Mouse (Mus musculus) kidney, embryonic 16.5 days (tissue): ENCODE results near the gene Slc7a10. TPM values are rescaled to one million over a fixed set of nuclear protein-coding genes. Genes with fewer than 3 reads are reported as not detected.

ENCODE experiments used
- ATAC-seq: fragments of 200-750 bp; cut with Nextera tagmentation; 2 replicates; pipeline ENCODE4 v1.8.0; 2017; ENCODE audit warnings: moderate TSS enrichment; ENCODE audit not compliant: low FRiP score, low TSS enrichment
- H3K27ac ChIP-seq: fragments of 300-500 bp; sonication (generic); 2 replicates; pipeline ENCODE4 v1.5.1; 2014; ENCODE audit warnings: low read length
- H3K27me3 ChIP-seq: fragments of 300-500 bp; sonication (generic); 2 replicates; pipeline ENCODE4 v1.6.1; 2014; ENCODE audit warnings: low read length, control low read depth, mixed read lengths; ENCODE audit not compliant: insufficient read depth
- H3K36me3 ChIP-seq: fragments of 300-500 bp; sonication (generic); 2 replicates; pipeline ENCODE4 v1.6.1; 2014; ENCODE audit warnings: low read length, control low read depth, mixed read lengths; ENCODE audit not compliant: insufficient read depth
- H3K4me1 ChIP-seq: fragments of 300-500 bp; sonication (generic); 2 replicates; pipeline ENCODE4 v1.6.1; 2014; ENCODE audit warnings: low read length, control low read depth, mixed read lengths; ENCODE audit not compliant: insufficient read depth
- H3K4me2 ChIP-seq: fragments of 300-500 bp; sonication (generic); replicated peaks from 2 replicates; pipeline ENCODE4 v1.6.1; 2014; ENCODE audit warnings: low read depth, low read length
- H3K4me3 ChIP-seq: fragments of 300-500 bp; sonication (generic); 2 replicates; pipeline ENCODE4 v1.5.1; 2014; ENCODE audit warnings: mild to moderate bottlenecking, low read length
- H3K9ac ChIP-seq: fragments of 300-500 bp; sonication (generic); replicated peaks from 2 replicates; pipeline ENCODE4 v1.6.1; 2014; ENCODE audit warnings: low read length
- H3K9me3 ChIP-seq: fragments of 300-500 bp; sonication (generic); 2 replicates; pipeline ENCODE4 v1.6.1; 2016; ENCODE audit warnings: low read length, control low read depth
- WGBS: fragments of 180-500 bp; shearing (Covaris S2); extraction: QIAGEN DNeasy Blood & Tissue Kit; methylation state at CpG from one replicate; pipeline ENCODE4 v1.1.7; 2014; 5-methylcytosine and 5-hydroxymethylcytosine counted together
- polyA plus RNA-seq: library from polyadenylated mRNA; unstranded; fragments of >200 nt; fragmentation: Nextera tagmentation; extraction: Ambion mirVana; gene quantifications from 2 replicates; pipeline ENCODE4 v1.2.1, GENCODE M21; 2015

Gene Slc7a10
- polyA plus RNA-seq, 1 experiment from 2014 or later: 2.2 TPM

DNA sequence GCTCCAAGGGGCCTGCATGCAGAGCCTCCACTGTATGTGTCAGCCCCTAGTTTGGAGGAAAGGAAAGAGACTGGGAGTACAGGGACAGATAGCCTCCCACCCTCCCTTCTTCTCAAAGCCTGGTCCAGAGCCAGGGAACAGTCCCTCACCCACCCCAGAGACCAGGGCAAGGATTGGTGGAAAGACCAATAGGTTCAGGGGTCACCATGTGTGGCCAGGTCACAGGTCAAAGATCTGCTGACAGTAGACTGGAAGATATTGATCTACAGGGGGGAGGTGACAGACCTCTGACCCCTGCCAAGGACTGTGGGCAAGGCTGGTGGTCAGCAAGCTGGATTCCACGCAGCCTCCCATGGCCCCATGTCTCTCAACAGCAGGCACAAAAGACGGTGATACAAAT is 18.3 kb upstream of the Slc7a10 start:
- WGBS: 80% methylated on average over 2 of the region's 2 CpGs
- ATAC-seq: no peak
- Histone ChIP-seq H3K9ac (no peak overlapping the region), H3K9me3 (no peaks in the 10 kb centered on the region), H3K27ac (no peak overlapping the region), H3K4me2 (no peak overlapping the region), H3K27me3 (peaks cover 11% of the 10 kb centered on the region), H3K4me1 (peaks cover 3% of the 10 kb centered on the region; the same call in 1 of the 2 replicates), H3K4me3 (no peak overlapping the region), H3K36me3 (no peaks in the 10 kb centered on the region)

DNA sequence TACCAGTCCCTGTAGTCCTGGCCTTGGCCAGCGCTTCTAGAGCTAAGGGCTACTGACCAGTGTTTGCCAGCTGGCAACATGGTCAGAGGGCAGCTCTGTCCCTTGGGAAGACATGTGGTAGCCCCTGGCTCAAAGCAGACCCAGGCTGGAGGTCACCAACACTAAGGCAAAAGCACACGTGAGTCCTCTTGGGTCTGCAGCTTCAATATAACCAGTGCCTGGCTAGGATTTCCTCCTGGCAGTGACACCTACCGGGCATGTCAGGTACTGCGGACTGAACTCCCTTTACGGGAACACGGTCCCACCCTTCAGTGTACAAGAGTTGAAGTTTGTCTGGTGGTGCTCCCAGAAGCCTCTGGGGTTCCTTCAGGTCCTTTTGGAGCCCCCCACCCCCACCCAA is 16.8 kb upstream of the Slc7a10 start:
- no peak overlapping the region for H3K4me3 ChIP-seq
- ATAC-seq: peak; percentile 15; the same call in 1 of the 2 replicates
- 15% methylated on average over 6 of the region's 6 CpGs for WGBS

DNA sequence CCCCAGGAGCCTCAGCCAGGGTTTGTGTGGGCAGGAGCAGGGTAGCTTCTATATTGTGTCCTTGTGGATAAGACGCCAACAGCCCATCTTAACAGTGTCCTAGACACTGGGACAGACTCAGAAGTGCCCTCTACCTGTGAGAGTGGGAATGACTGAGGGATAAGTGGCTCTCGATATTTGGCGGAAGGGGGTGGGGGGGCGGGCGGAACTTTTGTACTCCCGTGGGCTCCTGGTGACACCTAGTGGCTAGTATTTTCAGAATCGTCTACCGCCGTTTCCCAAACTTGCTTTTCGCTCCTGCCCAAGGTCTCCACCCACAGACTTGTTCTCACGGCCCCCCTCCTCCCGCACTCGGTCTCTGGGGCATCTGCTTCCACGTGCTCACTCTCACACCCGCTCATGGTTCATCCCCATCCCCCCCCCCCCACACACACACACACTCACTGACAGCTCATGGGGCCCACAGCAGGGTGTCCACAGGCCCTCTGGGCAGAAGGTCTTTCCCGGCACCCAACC is 14.3 kb upstream of the Slc7a10 start:
- peak overlapping the region; percentile 40; the same call in 1 of the 2 replicates for H3K4me2 ChIP-seq
- no peaks in the 10 kb centered on the region for H3K9me3 ChIP-seq
- no peak overlapping the region; the same call in 1 of the 2 replicates for H3K9ac ChIP-seq
- H3K27ac ChIP-seq: no peak overlapping the region
- no peak overlapping the region for H3K4me3 ChIP-seq
- H3K27me3 ChIP-seq: peaks cover 12% of the 10 kb centered on the region
- H3K4me1 ChIP-seq: peaks cover 3% of the 10 kb centered on the region; the same call in 1 of the 2 replicates
- WGBS: 2% methylated on average over 16 of the region's 16 CpGs
- no peaks in the 10 kb centered on the region for H3K36me3 ChIP-seq
- ATAC-seq: peak; percentile 78

More for the DNA sequence above, 16.8 kb upstream of the Slc7a10 start:
- H3K36me3 ChIP-seq: no peaks in the 10 kb centered on the region
- H3K4me1 ChIP-seq: peaks cover 3% of the 10 kb centered on the region; the same call in 1 of the 2 replicates
- H3K4me2 ChIP-seq: no peak overlapping the region
- H3K27me3 ChIP-seq: peaks cover 12% of the 10 kb centered on the region
- H3K9me3 ChIP-seq: no peaks in the 10 kb centered on the region
- no peak overlapping the region for H3K9ac ChIP-seq
- no peak overlapping the region for H3K27ac ChIP-seq

DNA sequence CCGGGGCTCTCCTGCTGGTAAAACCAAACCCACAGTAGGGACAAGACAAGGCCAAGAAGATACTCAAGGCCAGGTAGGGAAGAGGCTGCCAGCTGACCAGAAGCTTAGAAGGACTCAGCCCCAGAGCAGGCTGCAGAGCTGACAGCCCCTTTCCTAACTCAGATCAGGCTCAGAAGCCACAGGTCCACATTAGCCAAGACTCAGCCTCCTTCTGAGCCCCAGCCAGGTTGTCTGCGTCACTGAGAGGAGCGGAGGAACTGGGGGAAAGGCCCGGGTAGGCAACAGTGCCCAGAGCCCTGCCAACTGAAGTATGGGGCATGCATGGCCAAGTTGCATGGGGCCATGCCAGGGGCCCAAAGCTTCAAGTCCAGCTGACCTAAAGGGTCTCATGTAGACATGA is 13.7 kb upstream of the Slc7a10 start:
- Histone ChIP-seq H3K4me3 (no peak overlapping the region), H3K9ac (no peak overlapping the region), H3K4me1 (peaks cover 3% of the 10 kb centered on the region; the same call in 1 of the 2 replicates), H3K27me3 (peaks cover 12% of the 10 kb centered on the region), H3K4me2 (no peak overlapping the region), H3K36me3 (no peaks in the 10 kb centered on the region), H3K27ac (no peak overlapping the region), H3K9me3 (no peaks in the 10 kb centered on the region)
- 75% methylated on average over 4 of the region's 4 CpGs for WGBS
- no peak for ATAC-seq

DNA sequence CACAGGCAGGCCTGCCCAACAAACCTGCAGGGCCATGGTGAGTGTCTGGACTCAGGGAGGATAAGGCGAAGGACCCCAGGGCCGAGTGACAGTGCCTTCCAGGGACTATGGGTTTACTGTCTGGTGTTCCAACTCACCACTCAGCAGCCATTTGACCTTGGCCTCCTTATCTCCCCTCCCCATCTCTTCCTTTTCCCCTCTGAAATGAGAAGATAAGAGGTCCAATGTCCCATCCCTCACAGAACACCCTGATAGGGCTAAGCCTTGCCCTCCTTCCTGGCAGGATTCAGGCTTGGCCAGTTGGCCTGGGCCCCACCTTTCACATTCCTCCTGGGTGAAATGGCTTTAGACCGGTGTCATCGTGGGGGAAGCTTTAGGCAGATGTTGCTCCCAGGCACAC is 10.7 kb upstream of the Slc7a10 start:
- Histone ChIP-seq H3K4me3 (no peak overlapping the region), H3K4me2 (no peak overlapping the region), H3K4me1 (peaks cover 3% of the 10 kb centered on the region; the same call in 1 of the 2 replicates), H3K36me3 (no peaks in the 10 kb centered on the region), H3K9ac (no peak overlapping the region), H3K9me3 (no peaks in the 10 kb centered on the region), H3K27me3 (peaks cover 5% of the 10 kb centered on the region), H3K27ac (no peak overlapping the region)
- 73% methylated on average over 4 of the region's 4 CpGs for whole genome bisulfite sequencing
- ATAC-seq: no peak

DNA sequence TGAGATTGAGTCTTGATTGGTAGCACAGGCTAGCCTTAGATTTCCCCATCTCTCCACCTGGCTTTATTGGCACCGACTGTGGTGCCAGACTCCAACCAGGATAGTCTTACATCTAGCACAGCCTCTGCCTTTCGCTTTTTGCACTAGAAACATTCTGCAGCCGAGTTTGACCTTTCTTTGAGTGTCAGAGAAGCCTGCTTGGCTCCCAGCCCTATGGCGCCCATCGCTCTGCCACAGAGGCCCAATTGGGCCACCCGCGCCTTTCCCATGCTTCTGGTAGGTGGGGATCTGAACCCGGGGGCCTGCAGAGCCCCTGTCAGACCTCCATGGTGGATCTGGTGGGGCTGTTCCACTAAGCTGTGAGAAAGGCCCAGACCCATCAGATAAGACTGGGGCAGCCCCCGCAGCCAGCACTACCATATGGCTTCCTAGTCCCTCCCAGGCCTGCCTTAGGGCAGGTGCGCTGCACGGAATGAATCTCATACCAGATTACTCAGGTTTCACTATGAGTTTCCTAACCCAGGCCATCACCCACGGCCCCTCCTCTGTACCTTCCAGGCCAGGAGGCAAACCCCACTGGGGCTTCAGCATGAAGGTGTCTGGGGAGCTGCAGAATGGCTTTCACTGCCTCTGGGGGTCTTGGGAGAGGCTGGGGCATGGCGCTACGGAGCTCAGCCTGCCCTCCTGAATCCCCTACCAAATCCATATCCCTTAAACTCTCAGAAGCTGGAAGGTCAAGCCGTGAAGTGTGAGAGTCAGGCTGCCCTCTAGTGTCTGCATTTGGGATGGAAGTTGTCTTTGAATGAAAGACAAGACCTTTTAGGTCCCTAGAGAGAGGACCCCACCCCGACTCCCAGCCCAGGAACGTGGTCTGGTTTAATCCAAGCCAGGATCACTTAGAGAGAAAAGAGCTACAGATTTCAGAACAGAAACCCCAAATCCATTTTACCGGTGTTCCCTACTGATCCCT is 9.5 kb upstream of the Slc7a10 start:
- peaks cover 3% of the 10 kb centered on the region; the same call in 1 of the 2 replicates for H3K4me1 ChIP-seq
- no peak overlapping the region for H3K4me2 ChIP-seq
- ATAC-seq: no peak
- H3K36me3 ChIP-seq: no peaks in the 10 kb centered on the region
- no peak overlapping the region for H3K9ac ChIP-seq
- H3K27me3 ChIP-seq: peaks cover 4% of the 10 kb centered on the region
- no peaks in the 10 kb centered on the region for H3K9me3 ChIP-seq
- no peak overlapping the region for H3K27ac ChIP-seq
- H3K4me3 ChIP-seq: no peak overlapping the region
- WGBS: 50% methylated on average over 18 of the region's 18 CpGs

DNA sequence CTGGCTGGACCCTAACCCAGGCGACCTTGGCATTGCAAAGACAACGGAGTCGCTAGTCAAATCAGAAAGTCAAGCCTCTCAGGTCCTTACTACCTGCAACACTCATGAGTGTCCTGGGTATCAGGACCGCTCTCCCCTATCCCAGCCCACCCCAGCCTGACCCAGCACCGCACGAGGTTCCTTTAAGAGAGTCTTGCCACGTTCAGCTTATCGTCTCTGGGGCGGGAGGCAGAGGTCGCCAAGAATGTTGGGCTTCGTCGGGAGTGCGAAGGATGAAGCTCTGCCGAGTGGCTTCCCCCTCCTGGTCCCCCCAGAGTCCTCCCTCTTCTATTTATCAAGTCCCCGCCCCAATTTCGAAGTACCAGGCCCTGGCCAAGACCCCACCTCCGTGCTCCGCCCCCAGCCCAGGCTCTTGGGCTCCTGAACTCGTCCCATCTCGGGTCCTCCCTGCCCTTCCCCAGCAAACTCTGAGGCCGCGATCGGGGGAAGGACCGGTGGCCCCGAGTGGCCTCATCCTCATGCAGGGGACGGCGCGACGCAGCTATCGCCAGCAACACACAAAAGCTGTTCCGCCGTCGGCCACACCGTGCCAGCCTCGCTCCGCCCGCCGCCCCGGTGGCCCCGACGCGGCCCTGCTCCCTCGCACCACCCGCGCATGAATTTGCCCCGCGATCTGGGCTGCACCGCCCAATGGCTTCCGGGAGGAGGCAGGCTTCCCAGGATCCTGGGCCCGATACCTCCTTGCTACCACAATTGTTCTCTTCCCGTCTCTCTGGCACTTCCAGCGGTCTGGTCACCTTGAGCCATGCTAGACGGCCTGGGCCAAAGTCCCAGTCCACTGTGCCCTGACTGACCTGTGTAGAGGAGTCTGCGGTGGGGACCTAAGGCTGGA is 1.1 kb upstream of the Slc7a10 start:
- 4% methylated on average over 54 of the region's 54 CpGs for WGBS
- H3K27me3 ChIP-seq: peaks cover 39% of the 10 kb centered on the region
- peak overlapping the region; percentile 51 for H3K9ac ChIP-seq

DNA sequence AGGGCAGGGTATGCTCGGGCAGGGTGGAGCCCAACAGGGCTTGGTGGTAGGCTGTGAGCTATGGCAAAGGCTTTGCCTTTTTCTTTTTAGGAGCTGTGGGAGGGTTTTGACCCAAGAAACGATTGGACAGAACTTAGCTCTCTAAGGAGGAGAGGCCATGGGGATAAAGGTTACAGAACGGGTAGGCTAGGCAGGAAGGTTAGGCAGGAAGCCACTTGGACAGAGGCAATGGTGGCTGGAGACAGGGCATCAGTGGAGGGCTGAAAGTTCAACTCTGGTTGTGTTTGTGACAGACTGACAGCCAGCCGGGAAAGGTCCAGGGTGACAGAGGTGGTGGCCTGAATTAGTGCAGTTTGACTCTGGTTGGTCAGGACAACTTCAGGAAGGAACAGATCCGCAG is 3.5 kb downstream of the Slc7a10 start:
- ATAC-seq: no peak
- no peak overlapping the region for H3K9ac ChIP-seq
- WGBS: 57% methylated on average over 5 of the region's 5 CpGs
- H3K4me3 ChIP-seq: no peak overlapping the region
- H3K4me2 ChIP-seq: no peak overlapping the region
- H3K9me3 ChIP-seq: no peaks in the 10 kb centered on the region
- no peaks in the 10 kb centered on the region for H3K36me3 ChIP-seq
- no peak overlapping the region for H3K27ac ChIP-seq
- H3K27me3 ChIP-seq: peaks cover 33% of the 10 kb centered on the region
- H3K4me1 ChIP-seq: peaks cover 18% of the 10 kb centered on the region

More for the DNA sequence above, 1.1 kb upstream of the Slc7a10 start:
- Histone ChIP-seq H3K4me1 (peaks cover 18% of the 10 kb centered on the region), H3K4me3 (peak overlapping the region; percentile 46), H3K36me3 (no peaks in the 10 kb centered on the region), H3K9me3 (peaks cover 12% of the 10 kb centered on the region; the same call in 1 of the 2 replicates), H3K27ac (no peak overlapping the region), H3K4me2 (peak overlapping the region; percentile 69)
- ATAC-seq: peak; percentile 60

DNA sequence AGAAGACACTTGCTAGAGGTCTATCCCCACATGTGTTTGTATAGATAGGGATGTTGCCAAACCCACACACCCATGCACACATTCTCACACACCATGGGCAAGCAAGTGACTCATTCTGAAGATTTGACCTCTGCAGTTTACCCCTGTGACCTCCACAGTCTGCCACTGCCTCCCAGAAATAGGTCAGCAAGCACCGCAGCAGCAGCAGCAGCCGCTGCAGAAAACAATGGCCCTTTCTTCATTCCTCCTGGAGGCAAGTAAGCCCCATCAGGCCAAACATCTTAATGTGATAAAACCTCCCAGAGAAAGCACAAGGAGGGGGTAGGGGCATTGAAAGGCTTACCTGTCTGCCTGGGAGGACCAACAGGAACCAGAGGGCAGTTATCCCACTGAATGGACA is 5.1 kb downstream of the Slc7a10 start:
- no peak overlapping the region for H3K4me3 ChIP-seq
- WGBS: 39% methylated on average over 2 of the region's 2 CpGs
- no peak overlapping the region for H3K9ac ChIP-seq
- no peaks in the 10 kb centered on the region for H3K36me3 ChIP-seq
- H3K9me3 ChIP-seq: no peaks in the 10 kb centered on the region
- H3K4me1 ChIP-seq: peaks cover 3% of the 10 kb centered on the region
- H3K27me3 ChIP-seq: peaks cover 17% of the 10 kb centered on the region
- no peak overlapping the region for H3K27ac ChIP-seq
- ATAC-seq: no peak
- H3K4me2 ChIP-seq: no peak overlapping the region
